Mouse (Mus musculus) forebrain, embryonic 16.5 days (tissue): ENCODE results near the gene Fxyd4. TPM values are rescaled to one million over a fixed set of nuclear protein-coding genes. Genes with fewer than 3 reads are reported as not detected.

Experiments used
- ATAC-seq: fragments of 200-750 bp; cut with Nextera tagmentation; 2 replicates; pipeline ENCODE4 v1.8.0; 2017; ENCODE audit warnings: mild to moderate bottlenecking, moderate library complexity
- H3K27ac ChIP-seq: fragments of 300-500 bp; sonication (generic); 2 replicates; pipeline ENCODE4 v1.5.1; 2014; ENCODE audit warnings: low read length, control low read depth
- H3K27me3 ChIP-seq: fragments of 300-500 bp; sonication (generic); replicated peaks from 2 replicates; pipeline ENCODE4 v1.6.1; 2014; ENCODE audit warnings: low read length; ENCODE audit not compliant: control insufficient read depth, insufficient read depth
- H3K36me3 ChIP-seq: fragments of 300-500 bp; sonication (generic); 2 replicates; pipeline ENCODE4 v1.6.1; 2014; ENCODE audit not compliant: control insufficient read depth, insufficient read depth
- H3K4me1 ChIP-seq: fragments of 300-500 bp; sonication (generic); replicated peaks from 2 replicates; pipeline ENCODE4 v1.6.1; 2014; ENCODE audit warnings: low read length; ENCODE audit not compliant: control insufficient read depth, insufficient read depth
- H3K4me2 ChIP-seq: fragments of 300-500 bp; sonication (generic); 2 replicates; pipeline ENCODE4 v1.6.1; 2014; ENCODE audit warnings: mild to moderate bottlenecking, low read length, control low read depth
- H3K4me3 ChIP-seq: fragments of 300-500 bp; sonication (generic); replicated peaks from 2 replicates; pipeline ENCODE4 v1.5.1; 2014; ENCODE audit warnings: mild to moderate bottlenecking, low read length, control low read depth
- H3K9ac ChIP-seq: fragments of 300-500 bp; sonication (generic); replicated peaks from 2 replicates; pipeline ENCODE4 v1.6.1; 2014; ENCODE audit warnings: low read depth, low read length, control low read depth
- H3K9me3 ChIP-seq: fragments of 300-500 bp; sonication (generic); 2 replicates; pipeline ENCODE4 v1.6.1; 2016; ENCODE audit warnings: low read length; ENCODE audit not compliant: control insufficient read depth
- WGBS: fragments of 180-500 bp; shearing (Covaris S2); extraction: QIAGEN DNeasy Blood & Tissue Kit; methylation state at CpG from one replicate; pipeline ENCODE4 v1.1.7; 2014; 5-methylcytosine and 5-hydroxymethylcytosine counted together
- polyA plus RNA-seq: library from polyadenylated mRNA; unstranded; fragments of >200 nt; fragmentation: Nextera tagmentation; extraction: Ambion mirVana; gene quantifications from 2 replicates; pipeline ENCODE4 v1.2.1, GENCODE M21; 2015

The Fxyd4 gene
- polyA plus RNA-seq, 1 experiment from 2014 or later = 3.5 TPM

DNA sequence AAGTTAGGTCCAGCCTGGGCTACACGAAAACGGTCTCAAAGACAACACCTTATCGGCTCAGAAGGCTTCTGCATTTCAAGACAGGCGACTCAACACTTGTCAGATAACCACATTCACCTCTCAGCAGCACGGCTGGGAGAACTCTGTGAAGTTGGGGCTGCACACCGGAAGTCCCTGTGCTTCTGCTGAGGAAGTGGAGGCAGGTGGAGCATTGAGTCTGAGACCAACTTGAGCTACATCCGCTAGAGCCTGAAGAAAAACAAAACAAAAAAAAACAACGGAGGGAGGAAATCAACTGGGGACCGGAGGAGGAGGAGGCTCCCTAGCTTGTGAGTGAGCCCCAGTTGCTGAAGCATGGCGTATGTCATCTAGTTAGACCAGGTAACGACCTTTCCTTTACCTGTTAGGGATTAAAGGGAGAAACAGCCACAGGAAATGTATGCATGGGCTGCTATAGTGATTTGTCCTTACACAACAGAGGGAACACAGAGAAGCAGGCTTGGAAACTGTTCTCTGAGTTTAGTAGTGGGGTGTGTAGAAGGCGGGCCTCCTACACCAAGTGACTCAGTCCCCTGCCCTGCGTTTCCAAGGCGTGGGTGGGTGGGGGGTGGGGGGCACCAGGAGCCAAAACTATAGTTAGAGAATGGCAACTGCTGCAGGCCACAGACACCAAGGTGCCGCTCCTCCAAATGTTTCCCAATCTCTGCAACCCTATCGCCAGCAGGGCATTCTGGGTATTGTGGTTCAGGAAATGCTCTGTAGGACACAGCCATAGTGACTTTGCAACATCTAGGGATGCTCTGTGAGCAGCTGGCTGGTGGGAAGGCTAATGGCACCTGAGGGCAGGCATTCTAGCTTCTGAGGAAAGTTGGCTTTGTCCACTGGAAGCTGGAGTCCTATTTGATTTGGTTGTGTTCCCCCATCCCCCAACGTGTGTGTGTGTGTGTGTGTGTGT lies 37.1 kb downstream of the Fxyd4 start, which contains the start of gene Hnrnpf:
Gene Hnrnpf (plus strand): TSS at position 199 of the 955 bp plus-strand sequence.
- ATAC-seq = no peak
- H3K4me2 ChIP-seq = no peak within 1 kb of the TSS
- H3K27ac ChIP-seq = no peak within 1 kb of the TSS
- H3K4me3 ChIP-seq = no peak within 1 kb of the TSS
- 83% methylated on average over 17 of the region's 17 CpGs for WGBS
- H3K9me3 ChIP-seq = no peaks in the 10 kb centered on the region
- no peaks in the 10 kb centered on the region for H3K36me3 ChIP-seq
- H3K4me1 ChIP-seq = peaks cover under 1% of the 10 kb centered on the region
- no peak within 1 kb of the TSS for H3K9ac ChIP-seq
- H3K27me3 ChIP-seq = no peaks in the 10 kb centered on the region

DNA sequence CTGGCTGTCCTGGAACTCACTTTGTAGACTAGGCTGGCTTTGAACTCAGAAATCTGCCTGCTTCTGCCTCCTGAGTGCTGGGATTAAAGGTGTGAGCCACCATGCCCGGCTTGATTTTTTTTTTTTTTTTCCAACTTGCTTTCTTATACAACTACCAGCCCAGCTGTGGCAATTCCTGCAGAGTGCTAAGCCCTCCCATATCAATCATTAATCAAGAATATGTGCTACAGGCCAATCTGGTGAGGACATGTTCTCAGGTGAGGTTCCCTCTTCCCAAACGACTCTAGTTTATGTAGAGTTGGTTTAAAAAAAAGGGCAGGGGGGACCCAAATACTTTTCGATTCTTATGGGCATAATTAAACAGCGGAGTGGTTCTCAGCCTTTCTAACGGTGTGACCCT lies 39.7 kb downstream of the Fxyd4 start:
- no peak overlapping the region for H3K4me3 ChIP-seq
- no peak for ATAC-seq
- no peaks in the 10 kb centered on the region for H3K27me3 ChIP-seq
- no peaks in the 10 kb centered on the region for H3K4me1 ChIP-seq
- no peaks in the 10 kb centered on the region for H3K36me3 ChIP-seq
- H3K9ac ChIP-seq = no peak overlapping the region
- H3K4me2 ChIP-seq = no peak overlapping the region
- H3K27ac ChIP-seq = no peak overlapping the region
- WGBS = 81% methylated on average over 5 of the region's 5 CpGs
- H3K9me3 ChIP-seq = no peaks in the 10 kb centered on the region

DNA sequence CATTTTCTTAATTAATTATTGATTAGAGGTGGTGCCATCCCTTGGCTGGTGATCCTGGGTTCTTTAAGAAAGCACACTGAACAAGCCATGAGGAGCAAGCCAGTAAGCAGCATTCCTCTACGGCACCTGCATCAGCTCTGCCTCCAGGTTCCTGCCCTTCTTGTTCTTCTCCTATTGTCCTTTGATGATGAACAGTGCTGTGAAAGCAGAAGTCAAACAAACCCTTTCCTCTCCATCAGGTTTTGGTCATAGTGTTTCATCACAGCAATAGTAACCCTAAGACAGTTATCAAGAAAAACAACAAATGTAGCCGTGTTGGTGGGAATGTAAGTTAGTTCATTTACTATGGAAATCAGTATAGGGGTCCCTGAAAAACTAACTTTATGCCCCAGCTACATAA lies 44.1 kb downstream of the Fxyd4 start:
- Histone ChIP-seq H3K9me3 (no peaks in the 10 kb centered on the region), H3K4me1 (no peaks in the 10 kb centered on the region), H3K36me3 (no peaks in the 10 kb centered on the region), H3K4me2 (no peak overlapping the region), H3K27ac (no peak overlapping the region), H3K4me3 (no peak overlapping the region), H3K27me3 (no peaks in the 10 kb centered on the region), H3K9ac (no peak overlapping the region)
- WGBS = 87% methylated on average over 2 of the region's 2 CpGs
- ATAC-seq = no peak

DNA sequence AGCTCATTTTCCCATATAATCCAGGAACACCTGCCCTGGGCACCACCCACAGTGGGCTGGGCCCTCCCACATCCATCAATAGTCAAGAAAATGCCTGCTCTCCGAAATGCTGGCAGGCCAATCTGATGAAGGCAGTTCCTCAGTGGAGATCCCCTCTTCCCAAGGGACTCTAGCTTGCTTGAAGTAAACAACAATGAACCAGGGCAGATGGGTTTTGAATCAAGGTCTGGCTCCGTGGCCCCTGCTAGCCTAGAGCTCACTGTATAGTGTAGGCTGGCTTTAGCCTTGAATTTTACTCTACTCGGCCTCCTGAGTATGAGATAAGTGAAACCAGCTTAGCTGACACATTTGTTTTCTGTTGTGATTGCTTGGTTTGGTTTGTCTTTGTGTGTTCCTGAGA lies 45.1 kb downstream of the Fxyd4 start:
- Histone ChIP-seq H3K9me3 (no peaks in the 10 kb centered on the region), H3K4me3 (no peak overlapping the region), H3K4me1 (no peaks in the 10 kb centered on the region), H3K27me3 (no peaks in the 10 kb centered on the region), H3K4me2 (no peak overlapping the region), H3K36me3 (no peaks in the 10 kb centered on the region), H3K27ac (no peak overlapping the region), H3K9ac (no peak overlapping the region)
- 59% methylated on average over 3 of the region's 3 CpGs for WGBS
- ATAC-seq = no peak

DNA sequence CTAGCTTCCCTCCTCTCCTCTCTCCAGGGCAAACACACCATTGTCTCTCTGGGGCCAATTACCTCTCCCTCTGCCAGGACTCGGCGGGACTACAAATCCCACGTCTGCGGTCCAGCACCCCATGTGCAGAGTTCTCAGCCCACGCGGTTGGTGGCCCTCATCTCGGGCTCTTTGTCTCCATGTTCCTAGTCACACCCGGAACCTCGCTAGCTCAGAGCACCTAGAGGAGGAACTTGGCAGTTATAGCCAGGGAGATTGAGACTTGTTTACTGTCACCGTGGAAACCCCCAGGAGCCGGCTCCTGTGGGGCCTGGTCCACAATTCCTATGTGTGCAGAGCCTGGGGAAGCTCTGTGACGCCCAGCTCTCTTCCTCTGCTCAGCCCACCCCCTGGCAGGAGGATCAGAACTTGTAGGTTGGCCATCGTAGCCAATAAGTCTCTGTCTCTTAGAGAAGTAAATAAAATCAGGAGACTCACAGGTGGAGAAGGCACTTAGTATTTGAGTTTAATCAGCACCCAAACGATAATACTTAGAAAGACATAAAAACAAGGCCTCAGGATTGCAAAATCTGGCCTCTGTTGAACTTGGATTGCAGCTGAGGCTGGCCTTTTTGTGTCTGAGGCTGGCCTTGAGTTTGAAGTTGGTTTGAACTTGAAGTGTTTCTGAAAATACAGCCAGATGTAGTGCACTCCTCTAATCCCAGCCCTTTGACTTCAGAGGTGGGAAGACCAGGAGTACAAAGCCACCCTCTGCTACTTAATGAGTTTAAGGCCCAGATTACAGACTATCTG lies 45.9 kb downstream of the Fxyd4 start:
- Histone ChIP-seq H3K36me3 (no peaks in the 10 kb centered on the region), H3K27me3 (no peaks in the 10 kb centered on the region), H3K27ac (no peak overlapping the region), H3K9me3 (no peaks in the 10 kb centered on the region), H3K4me2 (no peak overlapping the region), H3K4me3 (no peak overlapping the region), H3K4me1 (no peaks in the 10 kb centered on the region), H3K9ac (no peak overlapping the region)
- 60% methylated on average over 14 of the region's 14 CpGs for WGBS
- no peak for ATAC-seq

DNA sequence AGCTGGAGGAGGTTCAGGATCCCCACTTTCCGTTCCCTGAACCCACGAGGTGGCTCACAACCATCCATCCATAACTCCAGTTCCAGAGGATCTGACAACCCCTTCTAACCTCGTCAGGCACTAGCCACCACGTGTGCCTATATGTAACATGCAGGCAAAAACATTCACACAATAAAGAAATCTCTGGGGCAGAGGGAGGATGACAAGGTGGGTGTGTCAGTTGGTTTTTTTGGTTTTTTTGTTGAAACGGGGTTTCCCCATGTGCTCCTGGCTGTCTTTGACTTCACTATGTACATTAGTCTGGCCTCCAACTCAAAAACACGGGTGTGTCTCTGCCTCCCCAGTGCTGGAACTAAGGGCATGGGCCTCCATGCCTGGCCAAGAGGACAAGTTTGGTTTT lies 47.2 kb downstream of the Fxyd4 start:
- WGBS = 89% methylated on average over 6 of the region's 6 CpGs
- no peaks in the 10 kb centered on the region for H3K4me1 ChIP-seq

DNA sequence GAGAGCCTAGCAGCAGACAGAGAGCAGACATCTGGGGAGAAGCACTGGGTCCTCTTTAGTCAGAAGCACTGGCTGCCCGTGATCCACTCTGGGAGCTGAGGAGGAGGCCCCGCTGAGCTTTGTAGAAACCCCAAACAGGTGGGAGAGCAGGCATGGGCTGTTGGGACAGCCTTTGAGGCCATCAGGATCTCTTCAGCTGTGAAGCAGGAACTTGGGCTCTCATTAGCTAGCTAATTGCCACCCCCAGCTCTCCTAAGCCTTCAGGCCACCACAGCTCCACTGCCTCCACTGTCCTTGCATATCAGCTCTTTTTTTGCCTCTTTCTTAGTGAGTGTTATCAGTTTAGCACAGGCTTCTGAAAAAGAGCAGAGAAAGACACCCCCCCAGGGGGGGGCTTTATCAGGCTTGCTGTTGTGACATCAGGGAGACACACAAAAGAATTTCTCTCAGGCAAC lies 48.8 kb downstream of the Fxyd4 start:
- no peaks in the 10 kb centered on the region for H3K27me3 ChIP-seq
- no peak overlapping the region for H3K9ac ChIP-seq
- no peak overlapping the region for H3K4me3 ChIP-seq
- 43% methylated on average over 2 of the region's 2 CpGs for WGBS
- no peaks in the 10 kb centered on the region for H3K9me3 ChIP-seq
- no peak overlapping the region for H3K27ac ChIP-seq
- no peaks in the 10 kb centered on the region for H3K4me1 ChIP-seq
- ATAC-seq = no peak
- H3K4me2 ChIP-seq = no peak overlapping the region
- no peaks in the 10 kb centered on the region for H3K36me3 ChIP-seq

More for the DNA sequence above, 47.2 kb downstream of the Fxyd4 start:
- ATAC-seq = no peak
- Histone ChIP-seq H3K27me3 (no peaks in the 10 kb centered on the region), H3K9ac (no peak overlapping the region), H3K27ac (no peak overlapping the region), H3K4me2 (no peak overlapping the region), H3K4me3 (no peak overlapping the region), H3K9me3 (no peaks in the 10 kb centered on the region), H3K36me3 (no peaks in the 10 kb centered on the region)

DNA sequence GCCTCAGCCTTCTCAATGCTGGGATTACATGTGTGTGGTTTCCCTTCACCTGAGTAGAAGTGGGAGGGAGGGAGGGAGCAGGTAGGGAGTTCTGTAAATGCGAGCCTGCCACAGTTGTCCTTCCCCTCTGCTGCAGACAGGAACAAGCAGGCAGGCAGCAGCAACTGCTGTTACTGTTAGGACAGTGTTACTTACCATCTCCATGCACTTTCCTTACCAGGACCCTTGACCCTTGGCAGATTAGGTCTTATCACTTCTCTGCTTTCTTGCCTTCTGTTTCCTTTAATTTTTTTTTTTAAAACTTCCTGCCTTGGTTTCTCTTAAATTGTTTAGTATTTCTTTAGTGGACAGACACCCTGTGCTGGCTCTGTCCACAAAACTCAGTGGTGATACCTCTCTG lies 49.5 kb downstream of the Fxyd4 start:
- no peaks in the 10 kb centered on the region for H3K36me3 ChIP-seq
- WGBS = 61% methylated on average over 1 of the region's 1 CpGs
- H3K4me3 ChIP-seq = no peak overlapping the region
- H3K4me1 ChIP-seq = no peaks in the 10 kb centered on the region
- H3K27me3 ChIP-seq = no peaks in the 10 kb centered on the region
- no peak overlapping the region for H3K9ac ChIP-seq
- no peaks in the 10 kb centered on the region for H3K9me3 ChIP-seq
- H3K4me2 ChIP-seq = no peak overlapping the region
- H3K27ac ChIP-seq = no peak overlapping the region
- no peak for ATAC-seq

DNA sequence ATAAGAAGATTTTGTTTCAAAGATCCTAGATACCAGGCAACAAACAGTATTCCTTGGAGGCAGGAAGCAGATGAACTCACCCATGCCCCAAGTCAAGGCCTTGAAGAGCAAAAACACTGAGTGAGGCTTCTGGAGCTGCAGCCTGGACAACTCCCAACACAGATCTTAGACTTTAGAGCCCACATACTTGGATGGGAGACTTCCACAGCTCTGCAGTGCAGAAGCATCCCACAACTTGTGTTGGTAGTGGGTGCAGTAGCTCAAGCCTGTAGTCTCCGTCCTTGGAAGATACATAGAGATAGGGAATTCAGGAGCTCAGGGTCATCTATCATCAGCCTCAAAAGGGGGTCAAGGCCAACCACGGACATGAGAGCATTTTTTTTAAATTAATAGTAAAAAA lies 51.5 kb downstream of the Fxyd4 start:
- no peaks in the 10 kb centered on the region for H3K27me3 ChIP-seq
- no peaks in the 10 kb centered on the region for H3K4me1 ChIP-seq
- H3K27ac ChIP-seq = no peak overlapping the region
- no peaks in the 10 kb centered on the region for H3K36me3 ChIP-seq
- no peak overlapping the region for H3K9ac ChIP-seq
- no peak for ATAC-seq
- 91% methylated on average over 2 of the region's 2 CpGs for WGBS
- no peaks in the 10 kb centered on the region for H3K9me3 ChIP-seq
- H3K4me3 ChIP-seq = no peak overlapping the region
- H3K4me2 ChIP-seq = no peak overlapping the region
